Comparison of ENCODE assay signal across 26 mouse cellular contexts in the genomic region with DNA sequence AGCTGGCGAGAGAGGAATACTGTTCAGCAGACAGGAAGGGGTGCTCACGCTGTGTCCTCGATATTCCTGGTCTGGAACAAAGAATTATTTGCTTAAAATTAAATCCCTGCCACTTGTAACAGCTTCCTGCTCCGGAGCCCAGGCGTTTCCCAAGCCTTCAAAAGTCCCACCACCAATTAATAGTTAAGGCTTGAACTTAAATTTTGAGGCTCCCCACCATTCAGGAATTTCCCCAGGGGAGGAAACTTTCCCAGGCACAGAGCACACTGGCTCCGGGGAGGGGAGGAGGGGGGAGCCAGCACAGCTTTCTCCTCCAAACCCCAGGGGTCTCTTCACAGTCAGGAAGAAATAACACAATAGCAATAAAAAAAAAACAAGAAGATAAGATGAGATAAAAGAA. TPM values are rescaled to one million over a fixed set of nuclear protein-coding genes. Genes with fewer than 3 reads are reported as not detected.
DNase-seq lines count a peak whose midpoint lies in the region; ATAC-seq and TF ChIP-seq lines count a peak whose summit lies in the region.
"Had no signal": no experiment of that assay in that cellular context is flagged by ENCODE, and none has a peak within 500 bp of the region (broad histone marks: within the 10 kb centered on the region; RNA-seq: fewer than 3 reads in every experiment).

No protein-coding gene starts in this region.

- WGBS in heart, adult 2 months = 29% methylated on average over 6 of the region's 6 CpGs
- WGBS in kidney, embryonic 14.5 days = 18% methylated on average over 6 of the region's 6 CpGs

- peak overlapping the region; percentile 62 for H3K27ac ChIP-seq in heart, adult 2 months
- peak overlapping the region; percentile 82 for H3K27ac ChIP-seq in kidney, embryonic 14.5 days (ENCODE audit: low read depth, low read length)
- peak overlapping the region; percentile 54 for H3K27ac ChIP-seq in brown adipose tissue, adult 24 weeks (replicated peaks; ENCODE audit: low read depth, low read length)
- H3K27ac ChIP-seq: limb, embryonic 15.5 days; liver, embryonic 13.5 days had no signal

- ATAC-seq in kidney, embryonic 14.5 days (ENCODE audit: low FRiP score, low TSS enrichment) = 0 out of 2 replicates have a peak, but pooled peaks have one; percentile 26
- ATAC-seq: CD4-positive, CD25-positive, alpha-beta regulatory T cell, adult 4 months; forebrain, embryonic 14.5 days; hindbrain, embryonic 16.5 days; lung, postnatal 0 days had no signal

- no peaks in the 10 kb centered on the region for H3K27me3 ChIP-seq in heart, adult 2 months (ENCODE audit: control insufficient read depth, insufficient read depth, low read length)
- H3K27me3 ChIP-seq in kidney, embryonic 14.5 days (ENCODE audit: control insufficient read depth, insufficient read depth, low read length) = no peaks in the 10 kb centered on the region
- H3K27me3 ChIP-seq: limb, embryonic 15.5 days; liver, embryonic 13.5 days had no signal

- H3K4me2 ChIP-seq in kidney, embryonic 14.5 days (replicated peaks; ENCODE audit: low read depth, low read length) = 0 out of 2 replicates have a peak overlapping the region, but pooled peaks have one; percentile 8
- H3K4me2 ChIP-seq: limb, embryonic 15.5 days; liver, embryonic 13.5 days had no signal

- intact Hi-C loops in heart, adult 2 months (cut with DNase I) = loop anchor here (2.0 kb wide), 1 partner anchor 16 kb away; no protein-coding TSS in a partner anchor
- intact Hi-C loops in heart, postnatal 25 days (cut with DNase I) = no loop called here

- H3K9ac ChIP-seq in heart, adult 2 months (ENCODE audit: low read depth, low read length) = peak overlapping the region; percentile 31; the same call in 1 of the 2 replicates
- H3K9ac ChIP-seq in kidney, embryonic 14.5 days (ENCODE audit: low read depth, low read length) = no peak overlapping the region
- H3K9ac ChIP-seq: limb, embryonic 15.5 days; liver, embryonic 13.5 days had no signal

- no peaks in the 10 kb centered on the region for H3K79me2 ChIP-seq in heart, adult 2 months (replicated peaks; ENCODE audit: control insufficient read depth, insufficient read depth, low read length)

- no peak for TF ChIP-seq POLR2A in heart, adult 2 months (IDR thresholded peaks at IDR 0.05; ENCODE audit: insufficient read depth, low read depth, low read length)

- DNase-seq in heart, adult 2 months = peak in 1 of 2 experiments; percentile 12
- no peak for DNase-seq in heart, postnatal 25 days (ENCODE audit: low spot score)
- DNase-seq in kidney, adult 8-10 months = no peak
- peak; percentile 54 for DNase-seq in kidney, postnatal 10 days
- DNase-seq in thymus, postnatal 14 days = no peak
- DNase-seq in left cerebral cortex, adult 11 months (ENCODE audit: low spot score) = no peak
- DNase-seq: adrenal gland, postnatal 14 days; cerebellum, adult 18-20 months; cerebellum, postnatal 10 days; layer of hippocampus, postnatal 36 days; liver, embryonic 13.5 days; lung, adult 18-20 months; lung, postnatal 4 days; midbrain, embryonic 14.5 days; retina, postnatal 1 day; right cerebral cortex, postnatal 14 days had no signal

- no peaks in the 10 kb centered on the region for H3K9me3 ChIP-seq in kidney, embryonic 14.5 days (ENCODE audit: control insufficient read depth, low read length)
- H3K9me3 ChIP-seq: limb, embryonic 15.5 days; liver, embryonic 13.5 days; megakaryocyte, embryonic 14.5 days had no signal

- H3K4me3 ChIP-seq in heart, adult 2 months = no peak overlapping the region
- H3K4me3 ChIP-seq in kidney, embryonic 14.5 days (ENCODE audit: low read length) = no peak overlapping the region
- H3K4me3 ChIP-seq in brown adipose tissue, adult 24 weeks (ENCODE audit: insufficient read depth, low read depth, low read length) = no peak overlapping the region
- H3K4me3 ChIP-seq: erythroblast, embryonic 14.5 days; limb, embryonic 15.5 days; liver, embryonic 13.5 days; megakaryocyte, embryonic 14.5 days had no signal

- peaks cover 8% of the 10 kb centered on the region for H3K4me1 ChIP-seq in heart, adult 2 months (ENCODE audit: control insufficient read depth, insufficient read depth, low read length)
- H3K4me1 ChIP-seq in kidney, embryonic 14.5 days (ENCODE audit: control insufficient read depth, insufficient read depth, low read length) = peaks cover 25% of the 10 kb centered on the region
- peaks cover 14% of the 10 kb centered on the region for H3K4me1 ChIP-seq in brown adipose tissue, adult 24 weeks (ENCODE audit: control insufficient read depth, insufficient read depth, insufficient read length, low read length)

- no peak for TF ChIP-seq EP300 in heart, adult 2 months (IDR thresholded peaks at IDR 0.05; ENCODE audit: insufficient read depth, low read depth, low read length)

- H3K36me3 ChIP-seq in heart, adult 2 months (ENCODE audit: control insufficient read depth, insufficient read depth, low read length) = no peaks in the 10 kb centered on the region
- no peaks in the 10 kb centered on the region for H3K36me3 ChIP-seq in kidney, embryonic 14.5 days (ENCODE audit: control insufficient read depth, insufficient read depth, low read length)
- H3K36me3 ChIP-seq: limb, embryonic 15.5 days; liver, embryonic 13.5 days had no signal

- TF ChIP-seq CTCF in heart, adult 2 months (IDR thresholded peaks at IDR 0.05) = no peak

RNA-seq across cellular contexts. Expression of a gene that starts 44.6 kb away (rescaled TPM):
- 10 to 100 TPM; 15.3 to 16.2 TPM for total RNA-seq in heart, adult 2 months (2021)
- polyA plus RNA-seq in heart, adult 2 months (2012; rRNA removed) = 24.7 and 28.5 TPM in 2 replicates
- 10 to 100 TPM; 15.2 to 19.9 TPM for total RNA-seq in heart, postnatal 25 days (2021)
- 13.8 and 16.2 TPM in 2 replicates for polyA plus RNA-seq in kidney, embryonic 14.5 days (2014; fragmentation: Nextera tagmentation; extraction: Ambion mirVana)
- 5.5 and 6.6 TPM in 2 replicates for polyA plus RNA-seq in brown adipose tissue, adult 24 weeks (2012; ENCODE audit: insufficient read depth, insufficient read length, missing spikeins)
- total RNA-seq: monocyte, adult 5-6 weeks had no signal
- polyA plus RNA-seq: CD4-positive, CD25-positive, alpha-beta regulatory T cell, adult 4 months had no signal
